Mouse (Mus musculus): ENCODE data around the gene Olfr1218.
"Not testable (repeated sequence)": the region's sequence is repeated elsewhere in the genome, so short reads cannot be mapped to it uniquely, and the experiment has no call there.

Gene Olfr1218

GRCm38 (mm10) chr2:89061087-89061486, at the start of gene Olfr1218:
Gene Olfr1218, minus strand, starts transcription at chr2:89061187.
- no peak for DNase-seq (ENCODE audit: low spot score)

- DNase-seq (ENCODE audit: low spot score), result no peak
These were observed 45.7 kb upstream of the Olfr1218 start, which contains the start of gene Olfr1220 for GRCm38 (mm10) chr2:89106735-89107134. Gene Olfr1220, minus strand, starts transcription at chr2:89106835.

- no peak for DNase-seq (ENCODE audit: low spot score)
These were observed 44.7 kb upstream of the Olfr1218 start for GRCm38 (mm10) chr2:89105651-89106050.

GRCm38 (mm10) chr2:89093848-89094247, 32.9 kb upstream of the Olfr1218 start:
- DNase-seq (ENCODE audit: low spot score), result no peak

GRCm38 (mm10) chr2:89083413-89083812, 22.4 kb upstream of the Olfr1218 start, which contains the start of gene Olfr1219:
Gene Olfr1219, minus strand, starts transcription at chr2:89083513.
- no peak for DNase-seq (ENCODE audit: low spot score)

- no peak for DNase-seq (ENCODE audit: low spot score)
These were observed 20.5 kb upstream of the Olfr1218 start for GRCm38 (mm10) chr2:89081487-89081886.

GRCm38 (mm10) chr2:89031965-89032364, 29.0 kb downstream of the Olfr1218 start, which contains the start of gene Olfr1217:
Gene Olfr1217, minus strand, starts transcription at chr2:89032065.
- DNase-seq (ENCODE audit: low spot score), result no peak

- not testable (repeated sequence) for DNase-seq (ENCODE audit: low spot score)
These were observed 39.6 kb downstream of the Olfr1218 start for GRCm38 (mm10) chr2:89021436-89021835.

- DNase-seq (ENCODE audit: low spot score), result no peak
These were observed 42.7 kb downstream of the Olfr1218 start, which contains the start of gene Olfr1216 for GRCm38 (mm10) chr2:89018240-89018639. Gene Olfr1216, minus strand, starts transcription at chr2:89018340.

- no peak for DNase-seq (ENCODE audit: low spot score)
These were observed 54.1 kb downstream of the Olfr1218 start, which contains the start of gene Olfr1215 for GRCm38 (mm10) chr2:89006873-89007272. Gene Olfr1215, minus strand, starts transcription at chr2:89006973.
